Mouse (Mus musculus) A20 (cell line): ENCODE data around the gene Ttpal.
"Not testable (repeated sequence)": the region's sequence is repeated elsewhere in the genome, so short reads cannot be mapped to it uniquely, and the experiment has no call there.

ENCODE experiments used
- DNase-seq: peaks from one replicate; pipeline ENCODE4 v3.0.0-alpha.2; 2011; ENCODE audit warnings: low read depth, low spot score

Gene Ttpal

GRCm38 (mm10) chr2:163621401-163621800 is 19.3 kb downstream of the Ttpal start:
- not testable (repeated sequence) for DNase-seq

- no peak for DNase-seq
Measured at GRCm38 (mm10) chr2:163631223-163631622, 29.1 kb downstream of the Ttpal start.

- DNase-seq = no peak
Measured at GRCm38 (mm10) chr2:163631715-163632114, 29.6 kb downstream of the Ttpal start.

GRCm38 (mm10) chr2:163634211-163634610 is 32.1 kb downstream of the Ttpal start:
- DNase-seq = no peak

GRCm38 (mm10) chr2:163636057-163636456 is 33.9 kb downstream of the Ttpal start:
- no peak for DNase-seq

- DNase-seq = no peak
Measured at GRCm38 (mm10) chr2:163637655-163638266, 35.6 kb downstream of the Ttpal start.

GRCm38 (mm10) chr2:163640493-163640892 is 38.4 kb downstream of the Ttpal start:
- peak; percentile 36 for DNase-seq

GRCm38 (mm10) chr2:163641681-163642080 is 39.6 kb downstream of the Ttpal start:
- DNase-seq = no peak

GRCm38 (mm10) chr2:163642685-163643575 is 40.8 kb downstream of the Ttpal start:
- DNase-seq = peak; percentile 97

GRCm38 (mm10) chr2:163643576-163643971 is 41.5 kb downstream of the Ttpal start:
- DNase-seq = no peak

- DNase-seq = peak; percentile 70
Measured at GRCm38 (mm10) chr2:163644047-163644446, 41.9 kb downstream of the Ttpal start.

GRCm38 (mm10) chr2:163644575-163645385 is 42.7 kb downstream of the Ttpal start, which contains the start of gene Serinc3:
Gene Serinc3, minus strand, starts transcription at chr2:163645131.
- peak; percentile 99 for DNase-seq

- DNase-seq = peak; percentile 88
Measured at GRCm38 (mm10) chr2:163645700-163646460, 43.8 kb downstream of the Ttpal start.

GRCm38 (mm10) chr2:163646461-163647080 is 44.5 kb downstream of the Ttpal start:
- DNase-seq = peak; percentile 39

GRCm38 (mm10) chr2:163655699-163656098 is 53.6 kb downstream of the Ttpal start:
- peak; percentile 80 for DNase-seq

GRCm38 (mm10) chr2:163657486-163657885 is 55.4 kb downstream of the Ttpal start:
- DNase-seq = peak; percentile 58

GRCm38 (mm10) chr2:163657975-163658886 is 56.1 kb downstream of the Ttpal start, which contains the start of gene Pkig:
Gene Pkig, plus strand, starts transcription at chr2:163658386.
- DNase-seq = peak; percentile 92

GRCm38 (mm10) chr2:163658941-163659340 is 56.8 kb downstream of the Ttpal start:
- no peak for DNase-seq

GRCm38 (mm10) chr2:163659431-163659830 is 57.3 kb downstream of the Ttpal start:
- DNase-seq = peak; percentile 91
